Mouse (Mus musculus): Measurements from ENCODE around the gene Gdpd5. TPM values are rescaled to one million over a fixed set of nuclear protein-coding genes. Genes with fewer than 3 reads are reported as not detected.

Gene Gdpd5
- total and polyA plus RNA-seq, 3 experiments, result 21.5 to 30.7 (median 26.3) TPM

DNA sequence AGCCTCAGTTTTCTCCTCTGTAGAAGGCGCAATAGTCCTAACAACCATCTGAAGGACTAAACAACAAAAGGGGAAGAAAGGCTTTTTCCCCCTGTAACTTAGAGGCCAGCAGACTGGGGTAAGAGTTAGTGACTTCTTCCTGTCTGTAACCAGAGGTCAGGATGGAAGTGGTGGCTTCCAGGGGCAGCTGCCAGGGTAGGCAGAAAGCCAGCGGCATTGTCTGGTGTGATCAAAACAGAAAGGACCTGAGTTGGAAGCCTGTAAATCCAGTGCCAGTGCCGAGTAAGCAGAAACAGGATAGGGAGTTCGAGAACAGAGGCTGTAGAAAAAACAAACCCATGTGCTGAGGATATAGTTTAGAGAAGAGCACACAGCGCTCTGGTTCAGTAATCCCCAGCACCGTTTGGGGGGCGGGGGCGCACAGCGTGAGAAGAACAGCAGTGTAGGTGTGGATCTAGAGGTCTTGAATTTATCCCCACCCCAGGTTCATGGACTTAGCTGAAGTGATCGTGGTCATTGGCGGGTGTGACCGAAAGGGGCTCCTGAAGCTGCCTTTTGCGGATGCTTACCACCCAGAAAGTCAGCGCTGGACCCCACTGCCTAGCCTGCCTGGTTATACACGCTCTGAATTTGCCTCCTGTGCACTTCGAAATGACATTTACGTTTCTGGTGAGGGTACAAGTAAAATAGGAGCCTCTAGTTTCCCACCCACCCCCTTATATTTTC is 88.6 kb downstream of the Gdpd5 start:
- Histone ChIP-seq H3K79me2 (replicated peaks; ENCODE audit: control insufficient read depth, insufficient read depth, low read length) (no peaks in the 10 kb centered on the region), H3K4me3 (no peak overlapping the region), H3K9ac (ENCODE audit: low read depth, low read length) (no peak overlapping the region), H3K4me1 (ENCODE audit: control insufficient read depth, insufficient read depth, low read length) (peaks cover 2% of the 10 kb centered on the region), H3K36me3 (ENCODE audit: control insufficient read depth, insufficient read depth, low read length) (no peaks in the 10 kb centered on the region), H3K27me3 (ENCODE audit: control insufficient read depth, insufficient read depth, low read length) (no peaks in the 10 kb centered on the region), H3K27ac (no peak overlapping the region)
- intact Hi-C loops (cut with DNase I), result no loop called here
- WGBS, result 75% methylated on average over 17 of the region's 17 CpGs
- no peak for TF ChIP-seq POLR2A (IDR thresholded peaks at IDR 0.05; ENCODE audit: insufficient read depth, low read depth, low read length)
- no peak for TF ChIP-seq EP300 (IDR thresholded peaks at IDR 0.05; ENCODE audit: insufficient read depth, low read depth, low read length)
- no peak for TF ChIP-seq CTCF (IDR thresholded peaks at IDR 0.05)
- peak; percentile 28 to 39 for DNase-seq

- Histone ChIP-seq H3K9ac (ENCODE audit: low read depth, low read length) (no peak overlapping the region), H3K79me2 (replicated peaks; ENCODE audit: control insufficient read depth, insufficient read depth, low read length) (peaks cover 1% of the 10 kb centered on the region; the same call in 1 of the 2 replicates), H3K27ac (no peak overlapping the region), H3K4me1 (ENCODE audit: control insufficient read depth, insufficient read depth, low read length) (peaks cover 2% of the 10 kb centered on the region), H3K36me3 (ENCODE audit: control insufficient read depth, insufficient read depth, low read length) (no peaks in the 10 kb centered on the region), H3K4me3 (no peak overlapping the region), H3K27me3 (ENCODE audit: control insufficient read depth, insufficient read depth, low read length) (no peaks in the 10 kb centered on the region)
- peak in 1 of 2 experiments; percentile 20 for DNase-seq
- intact Hi-C loops (cut with DNase I), result no loop called here
- WGBS, result 73% methylated on average over 18 of the region's 18 CpGs
- peak; percentile 42 for TF ChIP-seq CTCF (IDR thresholded peaks at IDR 0.05)
- TF ChIP-seq EP300 (IDR thresholded peaks at IDR 0.05; ENCODE audit: insufficient read depth, low read depth, low read length), result no peak
- no peak for TF ChIP-seq POLR2A (IDR thresholded peaks at IDR 0.05; ENCODE audit: insufficient read depth, low read depth, low read length)
Observed at GRCm38 (mm10) chr7:99471578-99471977, 90.4 kb downstream of the Gdpd5 start.

GRCm38 (mm10) chr7:99473638-99474407 is 92.6 kb downstream of the Gdpd5 start:
- TF ChIP-seq POLR2A (IDR thresholded peaks at IDR 0.05; ENCODE audit: insufficient read depth, low read depth, low read length) (no peak), CTCF (IDR thresholded peaks at IDR 0.05) (no peak), EP300 (IDR thresholded peaks at IDR 0.05; ENCODE audit: insufficient read depth, low read depth, low read length) (no peak)
- no peak overlapping the region for H3K9ac ChIP-seq (ENCODE audit: low read depth, low read length)
- peaks cover 1% of the 10 kb centered on the region; the same call in 1 of the 2 replicates for H3K79me2 ChIP-seq (replicated peaks; ENCODE audit: control insufficient read depth, insufficient read depth, low read length)
- no peak overlapping the region for H3K4me3 ChIP-seq
- DNase-seq, result peak in 1 of 2 experiments; percentile 17
- intact Hi-C loops (cut with DNase I), result no loop called here
- no peaks in the 10 kb centered on the region for H3K27me3 ChIP-seq (ENCODE audit: control insufficient read depth, insufficient read depth, low read length)
- 78% methylated on average over 14 of the region's 14 CpGs for WGBS
- peaks cover 4% of the 10 kb centered on the region; the same call in 1 of the 2 replicates for H3K36me3 ChIP-seq (ENCODE audit: control insufficient read depth, insufficient read depth, low read length)
- no peaks in the 10 kb centered on the region; the same call in 1 of the 2 replicates for H3K4me1 ChIP-seq (ENCODE audit: control insufficient read depth, insufficient read depth, low read length)
- H3K27ac ChIP-seq, result no peak overlapping the region

DNA sequence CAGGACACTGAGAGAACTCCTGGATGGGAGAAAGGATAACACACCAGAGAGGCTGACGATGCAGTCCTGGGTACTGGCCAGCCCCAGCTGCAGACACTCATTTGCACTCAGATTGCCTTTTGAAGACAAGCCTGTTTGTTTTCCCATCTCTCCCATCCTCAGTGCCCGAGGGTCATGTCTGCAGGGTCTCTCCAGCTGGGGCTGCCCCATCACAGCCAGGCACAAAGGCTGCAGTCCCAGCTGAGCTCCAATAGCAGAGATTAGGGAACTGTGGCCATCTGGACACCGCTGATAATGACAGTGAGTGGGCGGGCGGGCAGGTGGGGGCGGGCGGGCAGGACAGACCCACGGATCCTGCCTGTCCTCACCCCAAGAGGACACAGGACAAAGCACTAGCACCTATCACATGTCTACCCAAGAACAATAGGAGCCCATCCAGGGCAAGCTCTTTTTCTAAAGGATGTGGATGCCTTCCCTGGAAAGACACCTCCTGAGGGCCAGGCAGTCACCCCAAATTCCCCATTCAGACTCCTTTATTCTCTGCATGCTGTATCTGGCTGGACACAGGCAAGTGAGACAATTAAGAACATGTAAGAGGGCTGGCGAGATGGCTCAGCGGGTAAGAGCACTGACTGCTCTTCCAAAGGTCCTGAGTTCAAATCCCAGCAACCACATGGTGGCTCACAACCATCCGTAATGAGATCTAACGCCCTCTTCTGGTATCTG is 93.8 kb downstream of the Gdpd5 start:
- Histone ChIP-seq H3K79me2 (replicated peaks; ENCODE audit: control insufficient read depth, insufficient read depth, low read length) (peaks cover 1% of the 10 kb centered on the region; the same call in 1 of the 2 replicates), H3K9ac (ENCODE audit: low read depth, low read length) (no peak overlapping the region), H3K4me3 (no peak overlapping the region), H3K27me3 (ENCODE audit: control insufficient read depth, insufficient read depth, low read length) (no peaks in the 10 kb centered on the region), H3K27ac (no peak overlapping the region), H3K4me1 (ENCODE audit: control insufficient read depth, insufficient read depth, low read length) (no peaks in the 10 kb centered on the region), H3K36me3 (ENCODE audit: control insufficient read depth, insufficient read depth, low read length) (peaks cover 4% of the 10 kb centered on the region; the same call in 1 of the 2 replicates)
- no peak for TF ChIP-seq POLR2A (IDR thresholded peaks at IDR 0.05; ENCODE audit: insufficient read depth, low read depth, low read length)
- no peak for TF ChIP-seq EP300 (IDR thresholded peaks at IDR 0.05; ENCODE audit: insufficient read depth, low read depth, low read length)
- no peak for TF ChIP-seq CTCF (IDR thresholded peaks at IDR 0.05)
- 53% methylated on average over 12 of the region's 12 CpGs for WGBS
- intact Hi-C loops (cut with DNase I), result no loop called here
- peak in 1 of 2 experiments; percentile 21 for DNase-seq

GRCm38 (mm10) chr7:99475562-99475911 is 94.3 kb downstream of the Gdpd5 start:
- DNase-seq, result no peak
- Histone ChIP-seq H3K79me2 (replicated peaks; ENCODE audit: control insufficient read depth, insufficient read depth, low read length) (peaks cover 1% of the 10 kb centered on the region; the same call in 1 of the 2 replicates), H3K4me3 (no peak overlapping the region), H3K27ac (no peak overlapping the region), H3K4me1 (ENCODE audit: control insufficient read depth, insufficient read depth, low read length) (no peaks in the 10 kb centered on the region; the same call in 1 of the 2 replicates), H3K9ac (ENCODE audit: low read depth, low read length) (no peak overlapping the region), H3K27me3 (ENCODE audit: control insufficient read depth, insufficient read depth, low read length) (no peaks in the 10 kb centered on the region), H3K36me3 (ENCODE audit: control insufficient read depth, insufficient read depth, low read length) (peaks cover 6% of the 10 kb centered on the region; the same call in 1 of the 2 replicates)
- intact Hi-C loops (cut with DNase I), result no loop called here
- TF ChIP-seq CTCF (IDR thresholded peaks at IDR 0.05), result no peak
- TF ChIP-seq POLR2A (IDR thresholded peaks at IDR 0.05; ENCODE audit: insufficient read depth, low read depth, low read length), result no peak
- TF ChIP-seq EP300 (IDR thresholded peaks at IDR 0.05; ENCODE audit: insufficient read depth, low read depth, low read length), result no peak
- 86% methylated on average over 2 of the region's 2 CpGs for WGBS
